Mouse (Mus musculus) embryo, embryonic 11 days (tissue): ENCODE results near the gene Acrbp.

Source experiments
- DNase-seq: peaks from one replicate; pipeline ENCODE4 v3.0.0-alpha.2; 2015

The Acrbp gene

DNA sequence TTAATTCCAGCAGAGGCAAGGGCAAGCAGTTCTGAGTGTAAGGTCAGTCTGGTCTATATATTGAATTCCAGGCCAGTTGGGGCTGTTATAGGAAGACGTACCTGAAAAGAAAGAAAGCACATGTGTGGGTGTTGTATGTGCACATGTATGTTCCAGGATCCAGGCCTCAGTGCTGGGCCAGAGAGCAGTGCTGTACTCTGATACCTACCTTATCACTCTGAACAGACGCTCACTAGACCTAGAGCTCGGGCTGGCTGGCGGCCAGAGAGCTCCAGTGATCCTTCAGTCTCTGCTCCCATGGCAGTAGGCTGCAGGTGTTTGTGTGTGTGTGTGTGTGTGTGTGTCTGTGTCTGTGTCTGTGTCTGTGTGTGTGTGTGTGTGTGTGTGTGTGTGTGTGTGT lies 54.7 kb downstream of the Acrbp start:
- DNase-seq: no peak

DNA sequence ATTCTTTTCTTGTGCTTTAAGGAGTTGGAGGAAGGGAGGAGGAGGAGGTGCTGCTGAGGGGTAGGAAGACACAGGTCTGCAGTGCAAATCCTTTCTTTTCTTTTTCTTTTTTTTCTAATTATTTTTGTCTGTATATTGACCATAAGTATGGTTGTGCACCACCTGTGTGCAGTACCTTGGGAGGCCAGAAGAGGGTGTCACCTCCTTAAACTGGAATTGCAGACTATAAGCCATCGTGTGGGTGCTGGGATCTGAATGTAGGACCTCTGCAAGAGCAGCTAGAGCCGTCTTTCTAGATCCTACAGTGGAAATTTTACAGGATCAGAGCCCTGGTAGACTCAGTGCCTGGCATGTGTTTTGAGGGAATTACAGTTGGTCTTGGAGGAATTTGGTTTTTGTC lies 58.2 kb downstream of the Acrbp start:
- DNase-seq: no peak

DNA sequence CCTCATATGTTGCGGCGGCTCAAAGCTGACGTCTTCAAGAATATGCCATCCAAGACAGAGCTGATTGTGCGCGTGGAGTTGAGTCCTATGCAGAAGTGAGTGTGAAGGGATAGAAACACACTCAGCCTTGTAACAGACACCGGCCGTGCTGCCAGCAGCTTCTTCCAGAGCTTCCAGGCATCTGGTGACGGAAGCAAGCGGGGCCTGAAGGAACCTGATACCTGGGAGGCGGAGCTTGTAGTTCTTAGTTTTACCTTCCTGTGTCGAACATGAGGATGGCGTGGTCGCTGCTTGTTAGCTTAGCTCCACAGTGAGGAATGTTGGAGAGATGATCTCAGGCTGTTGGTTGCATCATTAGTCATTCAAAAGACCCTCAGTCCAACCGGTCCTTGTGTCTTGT lies 59.9 kb downstream of the Acrbp start:
- DNase-seq: no peak

DNA sequence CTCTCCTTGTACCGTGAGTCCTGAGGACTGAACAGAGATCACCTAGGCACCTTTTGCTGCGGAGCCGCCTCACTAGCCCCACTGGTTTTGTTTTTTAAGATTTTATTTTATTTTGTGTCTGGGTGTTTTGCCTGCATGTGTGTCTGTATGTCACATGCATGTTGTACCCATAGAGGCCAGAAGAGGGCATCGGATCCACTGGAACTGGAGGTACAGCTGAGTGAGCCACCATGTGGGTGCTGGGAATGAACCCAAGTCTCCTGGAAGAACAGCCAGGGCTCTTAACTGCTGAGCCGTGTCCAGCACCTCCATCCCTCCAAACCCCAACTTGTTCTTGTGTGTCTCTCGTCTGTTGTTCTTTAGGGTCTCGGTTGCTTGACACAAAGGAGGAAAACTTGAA lies 61.4 kb downstream of the Acrbp start:
- peak; percentile 47 for DNase-seq

DNA sequence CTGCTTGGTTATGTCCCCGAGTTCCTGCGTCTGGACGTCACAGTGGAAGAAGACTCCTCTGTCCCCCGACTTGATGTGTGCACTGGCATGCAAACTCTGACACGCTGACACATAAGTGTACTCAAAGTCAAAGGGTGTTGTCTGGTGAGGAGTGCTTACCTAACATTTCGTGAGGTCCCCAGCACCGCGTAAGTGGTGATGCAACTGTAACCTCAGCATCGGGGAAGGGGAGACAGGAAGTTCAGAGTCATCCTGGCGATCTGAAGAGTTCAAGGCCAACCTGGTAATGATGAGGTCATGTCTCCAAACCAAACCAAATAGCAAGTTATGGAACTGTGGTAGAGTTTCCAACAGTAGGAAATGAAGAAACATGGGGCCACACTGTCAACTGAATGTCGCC lies 63.1 kb downstream of the Acrbp start:
- DNase-seq: no peak
